Mouse (Mus musculus): Measurements from ENCODE around the gene Tra2b.
"Not testable (repeated sequence)": the region's sequence is repeated elsewhere in the genome, so short reads cannot be mapped to it uniquely, and the experiment has no call there.

Gene Tra2b

DNA sequence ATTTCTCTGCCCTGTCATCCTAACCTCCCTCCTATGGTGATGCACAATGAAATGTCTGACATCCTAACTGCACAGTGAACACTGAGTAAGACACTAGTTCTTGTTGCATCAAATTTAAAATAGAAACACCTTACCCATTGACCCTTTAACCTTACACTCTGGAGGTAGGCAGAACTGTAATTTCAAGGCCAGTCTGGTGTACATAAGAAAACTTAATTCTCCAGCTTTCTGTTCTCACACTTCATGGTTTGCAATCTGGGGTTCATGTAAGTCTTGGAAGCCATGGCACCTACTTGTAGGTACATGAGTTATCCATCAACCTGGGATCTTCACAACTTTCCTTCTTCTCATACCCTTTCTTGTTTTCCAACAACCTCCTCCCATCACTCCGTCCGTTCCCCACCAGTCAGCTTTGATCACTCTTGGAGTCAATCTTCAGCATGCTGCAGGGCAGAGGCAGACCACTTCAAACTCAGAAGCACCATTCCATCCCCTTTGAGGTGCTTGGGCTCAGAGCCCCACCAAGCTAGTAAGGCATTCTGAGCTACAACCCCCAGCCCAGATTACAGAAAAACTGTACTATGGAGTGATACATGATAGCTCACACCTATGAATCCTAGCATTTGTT lies 23.5 kb downstream of the Tra2b start:
- DNase-seq = no peak

DNA sequence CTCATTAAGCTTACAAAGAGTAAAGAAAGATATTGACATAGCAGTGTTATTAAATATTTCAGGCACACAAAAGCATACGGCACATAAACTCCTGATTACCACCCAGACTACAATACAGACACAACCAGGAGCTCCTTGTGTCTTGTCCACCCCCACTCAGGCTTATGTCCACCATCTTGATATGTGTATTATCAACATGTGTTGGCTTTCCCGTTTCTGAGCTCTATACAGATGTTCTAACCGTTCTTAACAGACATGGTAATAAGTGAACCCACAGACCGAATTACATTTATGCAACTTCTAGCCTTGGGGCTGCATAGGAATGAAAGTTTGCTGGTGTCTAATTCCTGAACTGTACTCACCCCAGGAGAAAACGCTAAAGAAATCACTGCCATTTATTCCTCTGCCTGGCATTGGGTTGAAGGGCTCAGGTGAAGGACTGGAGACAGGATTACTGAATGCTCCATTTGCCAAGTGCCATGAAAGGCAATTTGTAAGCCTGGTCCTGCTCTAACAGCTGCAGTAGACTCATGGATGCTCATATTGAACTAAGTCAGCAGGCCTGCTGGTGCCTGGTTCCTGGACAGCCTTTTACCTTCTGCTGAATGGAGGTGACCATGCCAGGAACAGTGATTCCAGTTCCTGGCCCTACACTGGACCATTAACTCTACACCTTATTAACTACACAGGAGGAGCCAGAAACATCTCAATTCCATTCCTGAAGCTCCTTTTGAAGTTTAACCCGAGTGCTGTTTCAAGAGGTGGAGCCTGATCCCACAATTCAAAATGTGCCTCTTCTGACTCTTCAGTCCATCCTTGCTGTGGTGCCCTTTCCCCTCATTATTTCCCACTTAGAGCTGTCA lies 24.2 kb downstream of the Tra2b start:
- no peak for DNase-seq

DNA sequence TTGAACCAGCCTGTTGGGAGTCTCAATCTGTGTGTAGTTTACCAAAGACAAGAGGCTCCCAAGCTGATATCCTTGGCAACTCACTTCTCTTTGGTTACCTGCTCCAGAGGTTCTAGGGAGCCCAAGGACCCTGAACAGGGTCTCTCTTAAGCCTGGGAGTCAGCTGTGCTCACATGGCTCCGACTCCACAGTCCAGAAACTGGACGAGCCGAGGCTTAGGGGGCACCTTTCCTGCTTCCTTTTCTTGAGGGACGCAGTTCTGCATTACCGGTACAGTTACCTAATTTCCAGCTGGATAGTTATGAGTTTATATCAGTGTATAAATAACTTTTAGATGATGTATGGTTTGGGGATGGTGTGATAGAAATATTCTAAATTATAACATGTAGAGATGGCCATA lies 24.9 kb downstream of the Tra2b start:
- DNase-seq = no peak

DNA sequence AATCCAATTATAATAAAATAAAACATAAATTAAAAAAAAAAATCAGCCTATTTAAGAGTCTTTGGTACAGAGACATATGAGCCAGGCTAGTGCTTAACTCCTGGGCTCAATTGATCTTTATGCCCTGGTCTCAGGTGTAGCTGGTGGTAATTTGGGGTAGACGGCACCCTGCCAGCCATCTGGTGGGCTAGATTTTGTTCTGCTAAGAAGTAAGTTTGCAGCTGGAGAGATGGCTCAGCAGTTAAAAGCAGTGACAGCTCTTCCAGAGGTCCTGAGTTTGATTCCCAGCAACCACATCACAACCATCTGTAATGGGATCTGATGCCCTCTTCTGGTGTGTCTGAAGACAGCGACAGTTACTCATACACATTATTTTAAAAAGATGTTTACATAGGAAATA lies 25.8 kb downstream of the Tra2b start:
- DNase-seq = no peak

DNA sequence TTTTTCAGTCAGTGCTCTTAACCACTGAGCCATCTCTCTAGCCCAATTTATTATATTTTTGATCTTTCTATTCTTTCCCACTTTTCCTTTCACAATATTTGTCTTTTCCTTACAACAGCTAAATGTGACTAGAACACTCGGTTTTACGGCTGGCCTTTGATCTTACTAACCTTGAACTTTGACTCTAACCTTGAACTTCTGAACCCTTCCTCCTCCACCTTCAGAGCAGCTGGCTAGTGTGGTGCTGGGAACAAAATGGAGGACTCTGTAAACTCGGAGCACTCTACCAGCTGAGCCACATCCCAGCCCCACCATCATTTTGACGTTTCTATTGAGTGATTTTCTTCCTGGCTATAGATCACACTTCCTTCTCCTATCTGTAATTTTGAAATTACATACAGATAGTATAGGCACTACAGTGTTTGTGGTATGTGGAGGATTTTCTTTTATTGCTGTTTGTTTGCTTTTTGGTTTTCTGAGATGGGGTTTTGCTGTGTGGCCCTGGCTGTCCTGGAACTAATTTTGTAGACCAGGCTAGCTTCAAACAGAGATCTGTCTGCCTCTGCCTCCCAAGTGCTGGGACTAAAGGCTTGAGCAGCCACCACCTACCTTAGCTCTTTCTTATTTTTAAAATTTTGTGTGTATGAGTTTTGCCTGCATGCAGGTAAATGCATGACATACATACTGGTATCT lies 26.7 kb downstream of the Tra2b start:
- no peak for DNase-seq

DNA sequence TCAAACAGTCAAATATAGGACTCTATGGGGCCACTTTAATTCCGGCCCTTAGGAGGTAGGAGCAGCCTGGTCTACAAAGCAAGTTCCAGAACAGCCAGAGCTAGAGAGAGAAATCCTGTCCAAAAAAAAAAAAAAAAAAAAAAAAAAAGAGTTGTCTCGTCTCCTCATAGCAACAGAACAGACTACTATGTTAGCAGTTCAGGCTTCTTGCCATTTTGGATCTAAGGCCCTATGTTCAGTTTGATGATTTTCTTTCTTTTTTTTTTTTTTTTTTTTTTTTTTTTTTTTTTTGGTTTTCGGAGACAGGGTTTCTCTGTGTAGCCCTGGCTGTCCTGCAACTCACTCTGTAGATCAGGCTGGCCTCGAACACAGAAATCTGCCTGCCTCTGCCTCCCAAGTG lies 27.4 kb downstream of the Tra2b start:
- DNase-seq = not testable (repeated sequence)

DNA sequence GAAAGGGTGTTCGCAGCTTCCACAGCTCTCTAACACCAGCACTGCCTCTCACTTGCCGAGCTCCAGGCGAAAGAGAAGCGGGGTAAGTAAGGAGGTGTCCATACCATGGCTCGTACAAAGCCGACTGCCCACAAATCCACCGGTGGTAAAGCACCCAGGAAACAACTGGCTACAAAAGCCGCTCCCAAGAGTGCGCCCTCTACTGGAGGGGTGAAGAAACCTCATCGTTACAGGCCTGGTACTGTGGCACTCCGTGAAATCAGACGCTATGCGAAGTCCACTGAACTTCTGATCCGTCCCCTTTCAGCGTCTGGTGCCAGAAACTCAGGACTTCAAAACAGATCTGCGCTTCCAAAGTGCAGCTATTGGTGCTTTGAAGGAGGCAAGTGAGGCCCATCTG lies 29.0 kb downstream of the Tra2b start:
- DNase-seq = no peak

DNA sequence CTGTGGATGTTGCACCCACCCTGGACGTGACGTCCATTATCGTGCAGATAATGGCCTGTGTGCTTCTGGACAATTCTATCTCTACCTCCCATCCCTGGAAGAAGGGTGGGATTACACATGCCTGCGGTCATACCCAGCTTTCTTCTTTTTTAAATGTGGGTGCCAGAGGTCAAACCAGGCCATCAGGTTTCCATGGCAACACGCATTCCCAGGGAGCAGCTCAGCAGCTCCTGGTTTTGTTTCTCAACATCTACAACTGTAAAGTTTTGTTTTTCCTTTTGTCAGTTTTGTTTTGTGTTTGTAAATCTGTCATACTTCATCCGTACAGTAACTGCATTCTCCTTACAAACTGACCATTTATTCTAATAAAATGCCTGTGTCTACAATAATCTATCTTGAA lies 31.3 kb downstream of the Tra2b start:
- DNase-seq = no peak

DNA sequence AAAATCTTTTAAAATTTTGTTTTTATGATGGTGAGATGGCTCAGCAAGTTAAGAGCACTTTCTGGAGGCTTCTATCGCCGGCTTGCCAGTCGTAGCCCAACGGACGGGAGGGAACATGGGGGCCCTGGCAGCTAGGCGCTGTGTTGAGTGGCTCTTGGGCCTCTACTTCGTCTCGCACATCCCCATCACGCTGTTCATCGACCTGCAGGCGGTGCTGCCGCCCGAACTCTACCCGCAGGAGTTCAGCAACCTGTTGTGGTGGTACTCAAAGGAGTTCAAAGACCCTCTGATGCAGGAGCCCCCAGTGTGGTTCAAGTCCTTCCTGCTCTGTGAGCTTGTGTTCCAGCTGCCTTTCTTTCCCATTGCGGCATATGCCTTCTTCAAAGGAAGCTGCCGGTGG lies 35.5 kb downstream of the Tra2b start:
- DNase-seq = not testable (repeated sequence)

DNA sequence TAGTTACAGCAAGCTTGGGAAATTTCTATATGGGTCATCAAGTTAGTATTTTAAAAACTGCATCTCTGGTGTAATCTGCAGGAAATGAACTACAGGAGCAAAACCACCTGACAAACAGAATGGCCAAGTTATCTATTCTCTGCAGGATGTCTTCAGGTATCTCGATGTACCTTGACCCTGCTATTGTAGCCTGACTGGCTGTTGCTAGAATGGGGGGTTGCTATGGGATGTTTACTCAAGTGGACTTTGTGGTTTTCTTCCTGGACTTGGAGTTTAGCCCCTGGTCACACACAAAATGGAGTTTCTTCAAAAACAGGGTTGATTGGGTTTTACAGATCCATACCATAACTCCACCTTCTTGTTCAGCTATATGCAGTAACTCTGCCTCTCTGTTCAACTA lies 62.3 kb downstream of the Tra2b start:
- DNase-seq = no peak

DNA sequence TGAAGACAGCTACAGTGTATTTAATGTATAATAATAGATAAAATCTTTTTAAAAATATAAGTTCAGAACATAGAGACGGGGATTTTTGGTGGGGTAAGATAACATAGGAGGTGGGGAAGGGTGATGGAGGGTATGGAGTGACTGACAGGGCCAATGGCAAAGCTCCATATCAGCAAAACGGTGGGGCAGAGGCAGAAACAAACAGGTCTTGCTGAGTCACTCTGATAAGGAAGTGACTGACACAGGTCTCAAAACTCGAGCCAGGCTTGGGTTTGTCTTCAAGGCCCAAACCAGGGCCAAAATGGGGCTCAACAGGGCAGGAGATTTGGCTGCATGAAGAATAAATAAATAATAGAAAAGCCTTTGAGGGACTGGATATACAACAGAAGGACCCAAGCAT lies 63.9 kb downstream of the Tra2b start:
- DNase-seq = no peak

DNA sequence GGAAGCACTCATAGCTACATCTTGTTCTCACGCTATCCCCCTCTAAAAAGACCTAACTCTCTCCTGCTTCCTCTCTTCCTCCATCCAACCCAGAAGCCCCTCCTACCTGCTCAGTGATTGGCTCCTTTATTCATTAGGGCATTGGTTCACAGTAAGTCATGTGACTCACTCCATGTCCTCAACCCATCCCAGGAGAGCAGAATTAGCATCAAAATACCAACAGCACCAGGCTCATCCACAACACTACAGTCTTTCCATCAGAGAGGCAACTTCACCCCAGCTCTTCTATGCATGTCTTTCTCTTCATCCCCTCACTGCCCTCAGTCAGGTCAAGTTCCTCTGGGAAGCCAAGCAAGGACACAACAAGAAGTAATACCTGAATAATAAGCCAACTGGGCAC lies 65.3 kb downstream of the Tra2b start:
- no peak for DNase-seq
